Mouse (Mus musculus) kidney, postnatal 0 days (tissue): Measurements from ENCODE around the gene Casc1. TPM values are rescaled to one million over a fixed set of nuclear protein-coding genes. Genes with fewer than 3 reads are reported as not detected.
A peak's percentile ranks its signal among the peaks of the same experiment; 100 is the strongest.
"Not testable (repeated sequence)": the region's sequence is repeated elsewhere in the genome, so short reads cannot be mapped to it uniquely, and the experiment has no call there.

Experiments used
- ATAC-seq: fragments of 200-750 bp; cut with Nextera tagmentation; replicated peaks from 2 replicates; pipeline ENCODE4 v1.8.0; 2017; ENCODE audit warnings: low read depth, moderate number of reproducible peaks, moderate TSS enrichment, moderate library complexity; ENCODE audit not compliant: low FRiP score
- DNase-seq: peaks from one replicate; pipeline ENCODE4 v3.0.0-alpha.2; 2016; ENCODE audit warnings: low spot score
- H3K27ac ChIP-seq: fragments of 300-500 bp; sonication (generic); 2 replicates; pipeline ENCODE4 v1.5.1; 2014; ENCODE audit warnings: mild to moderate bottlenecking
- H3K27me3 ChIP-seq: fragments of 300-500 bp; sonication (generic); 2 replicates; pipeline ENCODE4 v1.6.1; 2014; ENCODE audit warnings: low read length, mixed read lengths; ENCODE audit not compliant: insufficient read depth
- H3K36me3 ChIP-seq: fragments of 300-500 bp; sonication (generic); 2 replicates; pipeline ENCODE4 v1.6.1; 2014; ENCODE audit warnings: low read length, mixed read lengths; ENCODE audit not compliant: insufficient read depth
- H3K4me1 ChIP-seq: fragments of 300-500 bp; sonication (generic); replicated peaks from 2 replicates; pipeline ENCODE4 v1.6.1; 2014; ENCODE audit warnings: antibody characterized with exemption, low read length, mixed read lengths; ENCODE audit not compliant: insufficient read depth
- H3K4me2 ChIP-seq: fragments of 300-500 bp; sonication (generic); 2 replicates; pipeline ENCODE4 v1.6.1; 2014; ENCODE audit warnings: mild to moderate bottlenecking, low read length, moderate library complexity, mixed read lengths
- H3K4me3 ChIP-seq: fragments of 300-500 bp; sonication (generic); replicated peaks from 2 replicates; pipeline ENCODE4 v1.5.1; 2014; ENCODE audit warnings: low read depth, low read length
- H3K9ac ChIP-seq: fragments of 300-500 bp; sonication (generic); 2 replicates; pipeline ENCODE4 v1.6.1; 2014; ENCODE audit warnings: low read depth, low read length
- H3K9me3 ChIP-seq: fragments of 300-500 bp; sonication (generic); replicated peaks from 2 replicates; pipeline ENCODE4 v1.6.1; 2016; ENCODE audit warnings: low read length, inconsistent platforms, mixed read lengths
- CTCF ChIP-seq: IDR thresholded peaks from 2 replicates; pipeline ENCODE4 v1.5.1; 2016; ENCODE audit warnings: antibody characterized with exemption, low read depth, mild to moderate bottlenecking, moderate library complexity
- WGBS: fragments of 180-500 bp; shearing (Covaris S2); extraction: QIAGEN DNeasy Blood & Tissue Kit; methylation state at CpG from one replicate; pipeline ENCODE4 v1.1.7; 2014; 5-methylcytosine and 5-hydroxymethylcytosine counted together
- polyA plus RNA-seq: library from polyadenylated mRNA; unstranded; fragments of >200 nt; fragmentation: Nextera tagmentation; extraction: Ambion mirVana; gene quantifications from 2 replicates; pipeline ENCODE4 v1.2.1, GENCODE M21; 2015

The Casc1 gene
- polyA plus RNA-seq, 1 experiment from 2014 or later, result 0.46 TPM

- TF ChIP-seq CTCF, result no peak
- H3K36me3 ChIP-seq, result no peaks in the 10 kb centered on the region
- H3K27me3 ChIP-seq, result no peaks in the 10 kb centered on the region
- H3K4me2 ChIP-seq, result no peak overlapping the region
- H3K27ac ChIP-seq, result no peak overlapping the region
- H3K4me3 ChIP-seq, result no peak overlapping the region
- no peaks in the 10 kb centered on the region for H3K9me3 ChIP-seq
- WGBS, result 91% methylated on average over 13 of the region's 13 CpGs
- ATAC-seq (no peak), DNase-seq (no peak)
- H3K9ac ChIP-seq, result no peak overlapping the region
- 0 out of 2 replicates have a peak, but pooled peaks cover 8% of the 10 kb centered on the region for H3K4me1 ChIP-seq
Measured at GRCm38 (mm10) chr6:145139236-145139635, 71.6 kb downstream of the Casc1 start.

- Histone ChIP-seq H3K36me3 (no peaks in the 10 kb centered on the region), H3K9ac (no peak overlapping the region), H3K4me2 (no peak overlapping the region), H3K4me3 (no peak overlapping the region), H3K4me1 (0 out of 2 replicates have a peak, but pooled peaks cover 6% of the 10 kb centered on the region), H3K9me3 (no peaks in the 10 kb centered on the region), H3K27me3 (no peaks in the 10 kb centered on the region), H3K27ac (no peak overlapping the region)
- no peak for TF ChIP-seq CTCF
- WGBS, result 89% methylated on average over 5 of the region's 5 CpGs
- DNase-seq, result no peak
- ATAC-seq, result no peak
Measured at GRCm38 (mm10) chr6:145136831-145137230, 74.0 kb downstream of the Casc1 start.

- no peak overlapping the region for H3K4me3 ChIP-seq
- ATAC-seq, result no peak
- 0 out of 2 replicates have a peak, but pooled peaks cover 6% of the 10 kb centered on the region for H3K4me1 ChIP-seq
- H3K27me3 ChIP-seq, result no peaks in the 10 kb centered on the region
- H3K9me3 ChIP-seq, result no peaks in the 10 kb centered on the region
- H3K36me3 ChIP-seq, result no peaks in the 10 kb centered on the region
- no peak overlapping the region for H3K9ac ChIP-seq
- peak; percentile 18 for DNase-seq
- no peak overlapping the region for H3K27ac ChIP-seq
- 32% methylated on average over 9 of the region's 9 CpGs for WGBS
- no peak for TF ChIP-seq CTCF
- H3K4me2 ChIP-seq, result no peak overlapping the region
Measured at GRCm38 (mm10) chr6:145135804-145136203, 75.0 kb downstream of the Casc1 start.

GRCm38 (mm10) chr6:145135295-145135694, 75.5 kb downstream of the Casc1 start:
- Histone ChIP-seq H3K4me2 (no peak overlapping the region), H3K9me3 (no peaks in the 10 kb centered on the region), H3K9ac (no peak overlapping the region), H3K36me3 (no peaks in the 10 kb centered on the region), H3K4me1 (0 out of 2 replicates have a peak, but pooled peaks cover 6% of the 10 kb centered on the region), H3K27me3 (no peaks in the 10 kb centered on the region), H3K27ac (no peak overlapping the region), H3K4me3 (no peak overlapping the region)
- WGBS, result 42% methylated on average over 3 of the region's 3 CpGs
- ATAC-seq, result no peak; the same call in 1 of the 2 replicates
- no peak for TF ChIP-seq CTCF
- DNase-seq, result no peak

GRCm38 (mm10) chr6:145132969-145133368, 77.8 kb downstream of the Casc1 start:
- H3K27ac ChIP-seq, H3K27me3 ChIP-seq, H3K4me3 ChIP-seq, H3K4me2 ChIP-seq, H3K9me3 ChIP-seq, H3K9ac ChIP-seq, H3K36me3 ChIP-seq, ATAC-seq, H3K4me1 ChIP-seq, DNase-seq: not testable (repeated sequence)
- 68% methylated on average over 5 of the region's 5 CpGs for WGBS

- Histone ChIP-seq H3K4me1 (0 out of 2 replicates have a peak, but pooled peaks cover 3% of the 10 kb centered on the region), H3K4me3 (no peak overlapping the region), H3K27ac (no peak overlapping the region), H3K9ac (no peak overlapping the region), H3K36me3 (no peaks in the 10 kb centered on the region), H3K27me3 (no peaks in the 10 kb centered on the region), H3K4me2 (no peak overlapping the region), H3K9me3 (no peaks in the 10 kb centered on the region)
- WGBS, result 85% methylated on average over 5 of the region's 5 CpGs
- DNase-seq (no peak), ATAC-seq (no peak)
- no peak for TF ChIP-seq CTCF
Measured at GRCm38 (mm10) chr6:145131991-145132390, 78.8 kb downstream of the Casc1 start.

- H3K4me3 ChIP-seq, result no peak overlapping the region
- no peak for ATAC-seq
- DNase-seq, result no peak
Measured at GRCm38 (mm10) chr6:145129563-145129962, 81.2 kb downstream of the Casc1 start.

More at GRCm38 (mm10) chr6:145129563-145129962, 81.2 kb downstream of the Casc1 start:
- no peak overlapping the region for H3K9ac ChIP-seq
- no peaks in the 10 kb centered on the region for H3K27me3 ChIP-seq
- TF ChIP-seq CTCF, result no peak
- H3K4me1 ChIP-seq, result no peaks in the 10 kb centered on the region
- no peak overlapping the region for H3K4me2 ChIP-seq
- no peak overlapping the region for H3K27ac ChIP-seq
- WGBS, result 83% methylated on average over 4 of the region's 4 CpGs
- no peaks in the 10 kb centered on the region for H3K36me3 ChIP-seq
- H3K9me3 ChIP-seq, result no peaks in the 10 kb centered on the region
